Mouse (Mus musculus): ENCODE data around the gene Cdk8.
A peak's percentile ranks its signal among the peaks of the same experiment; 100 is the strongest.

Gene Cdk8

DNA sequence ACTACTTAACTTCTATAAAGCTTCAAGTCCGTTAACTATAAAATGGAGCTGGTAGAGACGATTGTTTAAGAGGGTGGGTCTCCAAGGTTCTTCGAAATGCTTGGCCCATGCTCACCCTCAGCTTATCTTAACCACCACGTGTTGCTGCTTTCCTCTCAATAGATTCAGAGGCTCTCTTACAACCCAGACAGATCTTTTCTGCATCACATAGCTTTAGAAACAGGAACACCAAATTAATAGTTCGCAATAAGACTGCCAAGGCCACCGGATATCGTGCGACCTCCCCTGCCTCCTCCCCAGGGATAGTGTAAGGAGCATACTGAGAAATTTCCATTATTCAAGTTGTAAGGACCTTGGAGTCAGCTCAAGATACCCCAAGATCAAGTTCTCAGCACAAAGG, 87.4 kb downstream of the Cdk8 start:
- DNase-seq (ENCODE audit: low spot score in 2 of 2), result no peak

- DNase-seq (ENCODE audit: low spot score in 2 of 2), result no peak
Measured at GRCm38 (mm10) chr5:146328941-146329340, 97.9 kb downstream of the Cdk8 start.

GRCm38 (mm10) chr5:146329541-146329940, 98.5 kb downstream of the Cdk8 start:
- DNase-seq (ENCODE audit: low spot score in 2 of 2), result no peak

- DNase-seq (ENCODE audit: low spot score in 2 of 2), result peak in 1 of 2 experiments; percentile 45
Measured at GRCm38 (mm10) chr5:146330031-146330764, 99.2 kb downstream of the Cdk8 start.

- DNase-seq (ENCODE audit: low spot score in 2 of 2), result no peak
Measured at GRCm38 (mm10) chr5:146330765-146331115, 99.7 kb downstream of the Cdk8 start.

GRCm38 (mm10) chr5:146331131-146331530, 100.1 kb downstream of the Cdk8 start:
- no peak for DNase-seq (ENCODE audit: low spot score in 2 of 2)

DNA sequence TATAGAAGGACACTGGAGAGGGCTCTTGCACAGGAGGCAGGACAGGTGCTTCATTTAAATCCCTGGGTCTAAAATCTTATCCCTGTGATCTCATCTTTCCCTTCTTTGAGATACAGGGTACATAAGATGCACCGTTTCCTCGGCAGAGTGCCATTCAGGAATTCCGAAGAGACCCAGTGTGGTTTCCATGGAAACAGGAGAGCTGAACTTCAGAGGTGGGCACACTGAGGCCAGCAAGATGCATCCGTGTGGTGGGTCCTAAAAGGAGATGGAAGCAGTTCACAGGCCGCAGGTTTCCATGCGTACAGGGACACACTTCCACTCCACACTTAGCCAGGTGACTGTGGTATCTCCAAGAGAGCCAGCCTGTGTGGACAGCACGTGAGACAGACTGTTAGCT, 101.5 kb downstream of the Cdk8 start:
- DNase-seq (ENCODE audit: low spot score in 2 of 2), result no peak

DNA sequence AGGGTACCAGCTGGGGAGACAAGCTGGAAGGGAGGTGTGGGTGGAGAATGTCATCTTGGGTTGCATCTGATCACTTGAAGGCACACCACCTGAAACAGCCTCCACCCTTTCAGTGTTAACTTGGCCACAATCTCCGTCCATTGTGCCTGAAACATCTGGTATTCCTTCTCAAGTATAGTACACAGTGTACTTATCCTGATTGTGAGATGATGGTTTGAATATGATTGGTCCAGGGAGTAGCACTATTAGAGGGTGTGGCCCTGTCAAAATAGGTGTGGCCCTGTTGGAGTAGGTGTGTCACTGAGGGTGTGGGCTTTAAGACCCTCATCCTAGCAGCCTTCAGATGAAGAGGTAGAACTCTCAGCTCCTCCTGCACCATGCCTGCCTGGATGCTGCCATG, 103.4 kb downstream of the Cdk8 start:
- DNase-seq (ENCODE audit: low spot score in 2 of 2), result no peak

DNA sequence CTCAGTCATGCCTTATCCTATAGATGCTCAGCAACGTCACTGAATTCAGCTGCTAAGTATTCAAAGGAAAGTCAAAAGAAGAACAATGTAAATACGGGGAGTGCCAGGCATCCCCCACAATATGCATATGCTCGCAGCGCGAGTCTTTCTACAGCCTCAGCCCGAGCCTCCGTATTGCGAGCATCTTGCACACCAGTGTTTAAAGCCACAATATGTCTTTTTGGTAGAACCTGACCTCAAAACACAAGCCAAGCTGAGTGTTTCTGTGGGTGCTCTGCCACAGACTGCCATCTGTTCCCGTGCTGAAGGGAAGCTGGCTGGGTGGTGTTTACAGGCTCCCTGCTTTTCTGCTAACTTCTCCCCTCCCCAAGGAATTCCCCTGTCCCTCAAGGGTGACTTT, 107.0 kb downstream of the Cdk8 start:
- peak; percentile 30 to 39 for DNase-seq (ENCODE audit: low spot score in 2 of 2)

DNA sequence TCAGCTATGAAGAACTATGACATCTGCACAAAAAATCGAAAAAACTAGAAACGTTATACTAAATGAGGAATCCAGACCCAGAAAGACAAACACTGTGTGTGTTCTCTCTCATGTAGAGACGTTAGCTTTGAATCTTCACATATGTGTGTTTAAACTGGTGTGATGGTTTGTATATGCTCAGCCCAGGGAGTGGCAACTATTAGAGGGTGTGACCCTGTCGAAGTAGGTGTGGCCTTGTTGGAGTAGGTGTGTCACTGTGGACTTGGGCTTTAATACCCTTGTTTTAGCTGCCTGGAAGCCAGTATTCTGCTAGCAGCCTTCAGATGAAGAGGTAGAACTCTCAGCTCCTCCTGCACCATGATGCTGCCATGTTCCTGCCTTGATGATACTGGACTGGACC, 109.0 kb downstream of the Cdk8 start:
- DNase-seq (ENCODE audit: low spot score in 2 of 2), result no peak

- DNase-seq (ENCODE audit: low spot score in 2 of 2), result no peak
Measured at GRCm38 (mm10) chr5:146344911-146345686, 114.1 kb downstream of the Cdk8 start.

DNA sequence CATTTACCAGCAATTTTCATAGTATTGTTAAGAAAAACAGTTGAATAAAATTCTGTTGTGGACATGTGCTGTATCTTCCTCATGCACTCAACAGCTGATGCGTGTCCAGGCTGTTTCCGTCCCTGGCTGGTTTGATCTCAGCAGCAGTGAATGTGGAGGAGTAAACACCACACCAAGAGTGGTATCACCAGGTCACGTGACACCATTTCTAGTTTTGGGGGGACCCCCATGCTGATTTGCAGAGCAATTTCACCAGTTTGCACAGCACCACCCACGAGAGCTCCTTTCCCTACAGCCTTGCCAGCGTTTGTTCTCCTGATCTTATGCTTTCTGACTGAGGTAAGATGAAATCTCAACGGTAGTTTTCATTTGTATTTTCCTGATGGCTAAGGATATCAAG, 116.1 kb downstream of the Cdk8 start:
- no peak for DNase-seq (ENCODE audit: low spot score in 2 of 2)

DNA sequence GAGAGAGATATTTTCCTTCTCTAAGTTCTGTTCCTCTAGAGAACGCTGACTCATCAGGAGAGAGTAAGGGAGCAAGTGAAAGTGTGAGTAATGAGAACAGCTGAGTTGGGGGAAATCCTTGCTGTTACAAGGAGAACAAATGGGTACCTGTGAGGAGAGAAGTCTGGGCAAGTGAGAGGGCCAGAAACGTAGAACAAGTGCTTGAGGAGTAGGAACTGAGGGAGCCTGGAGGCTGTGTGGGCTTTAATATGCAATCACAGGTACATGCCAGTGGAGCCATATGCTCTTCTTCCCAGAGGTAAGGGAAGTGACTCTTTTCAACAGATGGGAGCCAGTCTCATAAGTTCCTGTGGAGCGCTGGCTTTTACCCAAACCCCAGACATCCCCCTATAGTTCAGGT, 118.2 kb downstream of the Cdk8 start:
- no peak for DNase-seq (ENCODE audit: low spot score in 2 of 2)

GRCm38 (mm10) chr5:146350784-146351183, 119.8 kb downstream of the Cdk8 start:
- no peak for DNase-seq (ENCODE audit: low spot score in 2 of 2)

GRCm38 (mm10) chr5:146352006-146352405, 121.0 kb downstream of the Cdk8 start:
- no peak for DNase-seq (ENCODE audit: low spot score in 2 of 2)

All from frontal cortex, postnatal 14 days (tissue).